Mouse (Mus musculus) CH12.LX (cell line): ENCODE measurements around the gene Ethe1. TPM values are rescaled to one million over a fixed set of nuclear protein-coding genes. Genes with fewer than 3 reads are reported as not detected.

Source experiments
- DNase-seq: peaks from one replicate; pipeline ENCODE4 v3.0.0-alpha.2; 2013; ENCODE audit errors: extremely low read depth
- H3K27ac ChIP-seq: 2 replicates; pipeline ENCODE4 v1.5.1; 2012; ENCODE audit warnings: low read depth, mild to moderate bottlenecking, control low read depth, moderate library complexity; ENCODE audit not compliant: insufficient read depth
- H3K27me3 ChIP-seq: replicated peaks from 2 replicates; pipeline ENCODE3; 2012; ENCODE audit warnings: inconsistent platforms
- H3K36me3 ChIP-seq, 2 experiments: replicated peaks in 1 of 2; 2 replicates each; pipeline versions ENCODE3 to v1.6.1; 2012; ENCODE audit warnings: inconsistent platforms in 1 of 2, low read length in 1 of 2, mild to moderate bottlenecking in 1 of 2, mixed read lengths in 1 of 2, moderate library complexity in 1 of 2; ENCODE audit not compliant: control insufficient read depth in 1 of 2, insufficient read depth in 1 of 2
- H3K4me1 ChIP-seq, 2 experiments: 2 replicates each; pipeline ENCODE4 v1.6.1; 2012; ENCODE audit warnings: inconsistent platforms in 1 of 2, moderate library complexity in 1 of 2; ENCODE audit not compliant: insufficient read depth in 2 of 2, control insufficient read depth in 1 of 2
- H3K4me2 ChIP-seq: 2 replicates; pipeline ENCODE4 v1.6.1; 2012; ENCODE audit warnings: low read depth, mild to moderate bottlenecking, control low read depth; ENCODE audit not compliant: poor library complexity, insufficient read depth, severe bottlenecking
- H3K4me3 ChIP-seq, 3 experiments: fragments of 150-350 bp in 1 of 3; sonication (generic) in 1 of 3; replicated peaks in 1 of 3; 2 replicates each; pipeline versions ENCODE3 to v1.5.1; 2011 to 2012; ENCODE audit warnings: low read depth in 2 of 3, low read length in 2 of 3, mild to moderate bottlenecking in 2 of 3, moderate library complexity in 2 of 3, control low read depth in 1 of 3, improper control_type of control experiment in 1 of 3, inconsistent platforms in 1 of 3, mixed read lengths in 1 of 3; ENCODE audit not compliant: poor library complexity in 1 of 3
- H3K79me2 ChIP-seq: replicated peaks from 2 replicates; pipeline ENCODE4 v1.6.1; 2012; ENCODE audit warnings: mild to moderate bottlenecking, moderate library complexity; ENCODE audit not compliant: control insufficient read depth, poor library complexity, insufficient read depth, severe bottlenecking; ENCODE audit errors: extremely low read depth
- H3K9ac ChIP-seq: 2 replicates; pipeline ENCODE4 v1.6.1; 2012; ENCODE audit warnings: low read depth, mild to moderate bottlenecking, control low read depth, moderate library complexity; ENCODE audit not compliant: insufficient read depth
- H3K9me3 ChIP-seq: replicated peaks from 2 replicates; pipeline ENCODE3; 2012; ENCODE audit warnings: low read length, inconsistent platforms, mixed read lengths
- CHD1 ChIP-seq: IDR thresholded peaks from 2 replicates; pipeline ENCODE4 v1.6.1; 2012; ENCODE audit warnings: low read depth, low read length, improper control_type of control experiment, inconsistent platforms
- E2F4 ChIP-seq: IDR thresholded peaks from 2 replicates; pipeline ENCODE4 v1.6.1; 2011; ENCODE audit warnings: low read depth, low read length, improper control_type of control experiment; ENCODE audit not compliant: insufficient replicate concordance
- EP300 ChIP-seq: IDR thresholded peaks from 2 replicates; pipeline ENCODE4 v1.6.1; 2011; ENCODE audit warnings: low read length, improper control_type of control experiment
- ETS1 ChIP-seq: conservative IDR thresholded peaks from 2 replicates; pipeline ENCODE4 v1.6.1; 2012; ENCODE audit warnings: low read depth, mild to moderate bottlenecking, inconsistent platforms, low read length, improper control_type of control experiment, moderate library complexity
- GABPA ChIP-seq: IDR thresholded peaks from 2 replicates; pipeline ENCODE4 v1.6.1; 2012; ENCODE audit warnings: low read depth, low read length, improper control_type of control experiment, inconsistent platforms; ENCODE audit not compliant: insufficient replicate concordance
- IRF4 ChIP-seq: IDR thresholded peaks from 2 replicates; pipeline ENCODE4 v1.6.1; 2014; ENCODE audit warnings: low read depth, mild to moderate bottlenecking, inconsistent platforms, low read length, improper control_type of control experiment
- JUN ChIP-seq: IDR thresholded peaks from 2 replicates; pipeline ENCODE4 v1.6.1; 2011; ENCODE audit warnings: low read depth, mild to moderate bottlenecking, low read length, improper control_type of control experiment, moderate library complexity; ENCODE audit not compliant: insufficient read depth
- MAZ ChIP-seq: IDR thresholded peaks from 2 replicates; pipeline ENCODE4 v1.6.1; 2012; ENCODE audit warnings: low read depth, mild to moderate bottlenecking, inconsistent platforms, low read length, improper control_type of control experiment, moderate library complexity
- NRF1 ChIP-seq: IDR thresholded peaks from 2 replicates; pipeline ENCODE4 v1.6.1; 2014; ENCODE audit warnings: low read depth, mild to moderate bottlenecking, inconsistent platforms, low read length, improper control_type of control experiment, moderate library complexity
- PAX5 ChIP-seq: IDR thresholded peaks from 2 replicates; pipeline ENCODE4 v1.6.1; 2012; ENCODE audit warnings: low read length, inconsistent platforms, mixed read lengths
- POLR2AphosphoS2 ChIP-seq: IDR thresholded peaks from 2 replicates; pipeline ENCODE4 v1.6.1; 2011; ENCODE audit warnings: low read depth, low read length, improper control_type of control experiment
- RCOR1 ChIP-seq: conservative IDR thresholded peaks from 2 replicates; pipeline ENCODE4 v1.6.1; 2012; ENCODE audit warnings: low read depth, mild to moderate bottlenecking, inconsistent platforms, low read length, improper control_type of control experiment
- SIN3A ChIP-seq: IDR thresholded peaks from 2 replicates; pipeline ENCODE4 v1.6.1; 2012; ENCODE audit warnings: low read length, improper control_type of control experiment, inconsistent platforms
- SMC3 ChIP-seq: IDR thresholded peaks from 2 replicates; pipeline ENCODE4 v1.6.1; 2011; ENCODE audit warnings: low read depth, low read length, improper control_type of control experiment
- TCF12 ChIP-seq: IDR thresholded peaks from 2 replicates; pipeline ENCODE4 v1.6.1; 2014; ENCODE audit warnings: low read depth, mild to moderate bottlenecking, inconsistent platforms, low read length, improper control_type of control experiment
- UBTF ChIP-seq: IDR thresholded peaks from 2 replicates; pipeline ENCODE4 v1.6.1; 2012; ENCODE audit warnings: low read depth, mild to moderate bottlenecking, inconsistent platforms, low read length, improper control_type of control experiment, moderate library complexity
- ZNF384 ChIP-seq: IDR thresholded peaks from 2 replicates; pipeline ENCODE4 v1.6.1; 2012; ENCODE audit warnings: low read depth, low read length, improper control_type of control experiment, inconsistent platforms
- dilution Hi-C: fragments of 300-500 bp; cut with MboI; formaldehyde crosslinking; loops from 2 replicates; pipeline ENCODE4 v1.14.3; 2020; ENCODE audit warnings: low sequenced_read_pairs; ENCODE audit not compliant: extremely low pct_unique_long_range_greater_than_20kb, extremely low pct_ligation_motif_present
- in situ Hi-C: fragments of 300-500 bp; cut with MboI; formaldehyde crosslinking; loops from 3 replicates; pipeline ENCODE4 v1.14.3; 2019; ENCODE audit warnings: low sequenced_read_pairs, low pct_ligation_motif_present, low pct_unique_long_range_greater_than_20kb, mixed read lengths
- polyA plus RNA-seq: library from polyadenylated mRNA; unstranded; fragments of >175 nt; gene quantifications from 2 replicates; pipeline ENCODE4 v1.2.1, GENCODE M21; 2012; ENCODE audit warnings: low read depth; ENCODE audit not compliant: insufficient read length
- total RNA-seq, 2 experiments: library from RNA; depleted of rRNA; stranded (reverse); fragments of 300-350 nt in 1 of 2; fragments of >200 nt in 1 of 2; gene quantifications; 2 replicates each; pipeline ENCODE4 v1.2.3; 2012 to 2014

Gene Ethe1
- total and polyA plus RNA-seq, 3 experiments: 22.8 to 32.0 (median 24.1) TPM

- H3K27ac ChIP-seq: no peak overlapping the region
- DNase-seq: no peak
- H3K27me3 ChIP-seq: no peaks in the 10 kb centered on the region
- H3K36me3 ChIP-seq: peaks cover 0 to 30% of the 10 kb centered on the region in 2 experiments
- no peaks in the 10 kb centered on the region for H3K79me2 ChIP-seq
- H3K9me3 ChIP-seq: no peaks in the 10 kb centered on the region
- in situ Hi-C loops: no loop called here
- dilution Hi-C loops: no loop called here
- TF ChIP-seq NRF1: no peak
- TF ChIP-seq RCOR1: no peak
- TF ChIP-seq ETS1: no peak
- TF ChIP-seq EP300: no peak
- no peak for TF ChIP-seq GABPA
- no peak for TF ChIP-seq SIN3A
- TF ChIP-seq CHD1: no peak
- TF ChIP-seq JUN: no peak
- H3K4me3 ChIP-seq: peak overlapping the region; percentile 67 to 72 (median 71)
- H3K4me1 ChIP-seq: peaks cover 7 to 32% of the 10 kb centered on the region in 2 experiments
- peak overlapping the region; percentile 98 for H3K4me2 ChIP-seq
- peak overlapping the region; percentile 68 for H3K9ac ChIP-seq
Measured at GRCm38 (mm10) chr7:24611709-24612108, 24.4 kb downstream of the Ethe1 start.

GRCm38 (mm10) chr7:24612308-24612910 lies 25.1 kb downstream of the Ethe1 start:
- Histone ChIP-seq H3K4me1 (peaks cover 5 to 27% of the 10 kb centered on the region in 2 experiments), H3K79me2 (no peaks in the 10 kb centered on the region), H3K4me3 (no peak overlapping the region), H3K4me2 (no peak overlapping the region), H3K27me3 (no peaks in the 10 kb centered on the region), H3K27ac (no peak overlapping the region), H3K9ac (no peak overlapping the region), H3K36me3 (peaks cover 0 to 29% of the 10 kb centered on the region in 2 experiments), H3K9me3 (no peaks in the 10 kb centered on the region)
- dilution Hi-C loops: no loop called here
- DNase-seq: no peak
- in situ Hi-C loops: no loop called here
- TF ChIP-seq GABPA (no peak), POLR2AphosphoS2 (no peak), TCF12 (no peak)

- no peaks in the 10 kb centered on the region for H3K27me3 ChIP-seq
- peaks cover 4 to 31% of the 10 kb centered on the region in 2 experiments for H3K36me3 ChIP-seq
- no peak for DNase-seq
- no peaks in the 10 kb centered on the region for H3K9me3 ChIP-seq
- H3K9ac ChIP-seq: no peak overlapping the region
- H3K79me2 ChIP-seq: no peaks in the 10 kb centered on the region
- H3K4me2 ChIP-seq: no peak overlapping the region
- in situ Hi-C loops: no loop called here
- dilution Hi-C loops: no loop called here
- no peak overlapping the region for H3K4me3 ChIP-seq
- H3K4me1 ChIP-seq: peaks cover 0 to 28% of the 10 kb centered on the region in 2 experiments; a peak in 3 of 4 replicates
- no peak for TF ChIP-seq GABPA
- TF ChIP-seq ZNF384: no peak
- no peak for TF ChIP-seq SMC3
- TF ChIP-seq MAZ: no peak
- TF ChIP-seq E2F4: no peak
- TF ChIP-seq IRF4: no peak
- no peak for TF ChIP-seq UBTF
- TF ChIP-seq PAX5: no peak
- TF ChIP-seq, all 38 proteins: peak for 0
- no peak overlapping the region for H3K27ac ChIP-seq
Measured at GRCm38 (mm10) chr7:24614816-24615215, 27.5 kb downstream of the Ethe1 start.
